Mouse (Mus musculus): ENCODE measurements around the gene Aatf.

DNA sequence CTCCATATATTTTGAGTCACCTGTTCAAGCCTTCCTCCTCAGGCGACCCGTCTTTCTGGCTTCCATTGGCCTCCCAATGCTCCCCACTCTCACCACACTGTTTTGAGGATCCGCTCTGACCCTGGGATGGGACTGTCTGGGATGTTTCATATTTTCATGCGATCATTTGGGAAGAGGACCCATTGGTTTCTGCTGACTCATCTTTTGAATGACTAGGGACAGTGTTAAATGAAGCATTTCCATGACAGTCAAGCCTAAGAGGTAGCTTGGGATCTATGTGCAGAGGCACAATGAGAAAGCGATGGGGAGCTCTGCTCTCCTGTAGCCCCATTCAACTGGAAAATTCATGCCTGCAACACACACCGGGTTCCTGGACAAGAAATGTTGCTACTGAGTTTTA, 92.5 kb downstream of the Aatf start:
- TF ChIP-seq POLR2A (IDR thresholded peaks at IDR 0.05; ENCODE audit: low read depth, low read length) (no peak), CTCF (IDR thresholded peaks at IDR 0.05; ENCODE audit: extremely low read depth, insufficient read length, insufficient replicate concordance, low read depth, low read length) (no peak)
